ENCODE assay signal across 13 mouse cellular contexts in genomic region chr10:76440281-76440680, GRCm38 (mm10). TPM values are rescaled to one million over a fixed set of nuclear protein-coding genes. Genes with fewer than 3 reads are reported as not detected.
A peak's percentile ranks its signal among the peaks of the same experiment; 100 is the strongest.
DNase-seq lines count a peak whose midpoint lies in the region; ATAC-seq and TF ChIP-seq lines count a peak whose summit lies in the region.
"Had no signal": no experiment of that assay in that cellular context is flagged by ENCODE, and none has a peak within 500 bp of the region (broad histone marks: within the 10 kb centered on the region; RNA-seq: fewer than 3 reads in every experiment).

Gene AC141477.1 (minus strand): TSS chr10:76440444.

- H3K4me3 ChIP-seq in forebrain, embryonic 13.5 days = peak within 1 kb of the TSS; percentile 63; the same call in 1 of the 2 replicates
- H3K4me3 ChIP-seq in forebrain, embryonic 16.5 days (replicated peaks; ENCODE audit: low read length) = no peak within 1 kb of the TSS
- H3K4me3 ChIP-seq in lung, postnatal 0 days (ENCODE audit: low read depth, low read length) = no peak within 1 kb of the TSS
- peak within 1 kb of the TSS; percentile 94 for H3K4me3 ChIP-seq in embryonic facial prominence, embryonic 10.5 days
- no peak within 1 kb of the TSS for H3K4me3 ChIP-seq in liver, postnatal 0 days (ENCODE audit: low read depth, low read length)

- no peaks in the 10 kb centered on the region for H3K9me3 ChIP-seq in forebrain, embryonic 13.5 days (replicated peaks)
- H3K9me3 ChIP-seq in forebrain, embryonic 16.5 days (ENCODE audit: control insufficient read depth, low read length) = no peaks in the 10 kb centered on the region
- no peaks in the 10 kb centered on the region for H3K9me3 ChIP-seq in lung, postnatal 0 days (ENCODE audit: low read length)
- no peaks in the 10 kb centered on the region for H3K9me3 ChIP-seq in embryonic facial prominence, embryonic 10.5 days
- no peaks in the 10 kb centered on the region for H3K9me3 ChIP-seq in liver, postnatal 0 days (ENCODE audit: low read length)

- no peak for ATAC-seq in forebrain, embryonic 13.5 days
- no peak for ATAC-seq in forebrain, embryonic 16.5 days
- no peak for ATAC-seq in lung, postnatal 0 days
- ATAC-seq in liver, postnatal 0 days = no peak

- H3K4me1 ChIP-seq in forebrain, embryonic 13.5 days = peaks cover 19% of the 10 kb centered on the region
- peaks cover 15% of the 10 kb centered on the region for H3K4me1 ChIP-seq in forebrain, embryonic 16.5 days (replicated peaks; ENCODE audit: control insufficient read depth, insufficient read depth, low read length)
- peaks cover 14% of the 10 kb centered on the region; the same call in 1 of the 2 replicates for H3K4me1 ChIP-seq in lung, postnatal 0 days (ENCODE audit: insufficient read depth, low read depth, low read length)
- H3K4me1 ChIP-seq in embryonic facial prominence, embryonic 10.5 days = peaks cover 20% of the 10 kb centered on the region
- peaks cover 16% of the 10 kb centered on the region for H3K4me1 ChIP-seq in liver, postnatal 0 days (ENCODE audit: insufficient read depth)

- TF ChIP-seq EP300 in lung, postnatal 0 days (IDR thresholded peaks at IDR 0.05) = no peak
- no peak for TF ChIP-seq EP300 in liver, postnatal 0 days (IDR thresholded peaks at IDR 0.05; ENCODE audit: low read depth)

- H3K27me3 ChIP-seq in forebrain, embryonic 13.5 days = no peaks in the 10 kb centered on the region
- no peaks in the 10 kb centered on the region for H3K27me3 ChIP-seq in forebrain, embryonic 16.5 days (replicated peaks; ENCODE audit: control insufficient read depth, insufficient read depth, low read length)
- H3K27me3 ChIP-seq in lung, postnatal 0 days (replicated peaks; ENCODE audit: insufficient read depth, low read length) = no peaks in the 10 kb centered on the region
- no peaks in the 10 kb centered on the region for H3K27me3 ChIP-seq in embryonic facial prominence, embryonic 10.5 days (replicated peaks; ENCODE audit: low read depth, poor library complexity, severe bottlenecking)
- no peaks in the 10 kb centered on the region for H3K27me3 ChIP-seq in liver, postnatal 0 days (ENCODE audit: insufficient read depth, low read length)

- H3K27ac ChIP-seq in forebrain, embryonic 13.5 days = no peak within 1 kb of the TSS
- no peak within 1 kb of the TSS for H3K27ac ChIP-seq in forebrain, embryonic 16.5 days (ENCODE audit: low read length)
- H3K27ac ChIP-seq in lung, postnatal 0 days (ENCODE audit: low read length) = peak within 1 kb of the TSS; percentile 97
- no peak within 1 kb of the TSS for H3K27ac ChIP-seq in embryonic facial prominence, embryonic 10.5 days (replicated peaks)
- H3K27ac ChIP-seq in liver, postnatal 0 days (ENCODE audit: low read depth) = no peak within 1 kb of the TSS

- peaks cover 46% of the 10 kb centered on the region for H3K36me3 ChIP-seq in forebrain, embryonic 13.5 days (ENCODE audit: poor library complexity, severe bottlenecking)
- peaks cover 14% of the 10 kb centered on the region for H3K36me3 ChIP-seq in forebrain, embryonic 16.5 days (ENCODE audit: control insufficient read depth, insufficient read depth)
- H3K36me3 ChIP-seq in lung, postnatal 0 days (ENCODE audit: insufficient read depth, low read length) = peaks cover 13% of the 10 kb centered on the region
- H3K36me3 ChIP-seq in embryonic facial prominence, embryonic 10.5 days (replicated peaks) = peaks cover 58% of the 10 kb centered on the region
- H3K36me3 ChIP-seq in liver, postnatal 0 days (replicated peaks; ENCODE audit: insufficient read depth, low read length) = peaks cover 41% of the 10 kb centered on the region

- no peak within 1 kb of the TSS for H3K9ac ChIP-seq in forebrain, embryonic 13.5 days
- H3K9ac ChIP-seq in forebrain, embryonic 16.5 days (replicated peaks; ENCODE audit: low read depth, low read length) = no peak within 1 kb of the TSS
- H3K9ac ChIP-seq in lung, postnatal 0 days (replicated peaks; ENCODE audit: low read depth) = no peak within 1 kb of the TSS
- no peak within 1 kb of the TSS for H3K9ac ChIP-seq in liver, postnatal 0 days (replicated peaks)

- TF ChIP-seq CTCF in lung, postnatal 0 days (IDR thresholded peaks at IDR 0.05) = no peak
- no peak for TF ChIP-seq CTCF in liver, postnatal 0 days (IDR thresholded peaks at IDR 0.05; ENCODE audit: low read depth)

- DNase-seq in lung, postnatal 0 days (ENCODE audit: low spot score) = no peak
- DNase-seq in lung, postnatal 36 days = no peak
- DNase-seq in embryonic facial prominence, embryonic 10.5 days (ENCODE audit: low spot score) = no peak
- no peak for DNase-seq in liver, postnatal 0 days
- no peak for DNase-seq in urinary bladder, adult 2 months (ENCODE audit: low spot score)
- no peak for DNase-seq in embryo, embryonic 10.5 days (ENCODE audit: low spot score)
- DNase-seq: adrenal gland, postnatal 14 days; heart, postnatal 14 days; layer of hippocampus, adult 9-11 months had no signal

- peak within 1 kb of the TSS; percentile 78 for H3K4me2 ChIP-seq in forebrain, embryonic 13.5 days
- no peak within 1 kb of the TSS for H3K4me2 ChIP-seq in forebrain, embryonic 16.5 days (ENCODE audit: low read length)
- peak within 1 kb of the TSS; percentile 71; the same call in 1 of the 2 replicates for H3K4me2 ChIP-seq in lung, postnatal 0 days (replicated peaks; ENCODE audit: low read depth, low read length)
- peak within 1 kb of the TSS; percentile 84 for H3K4me2 ChIP-seq in liver, postnatal 0 days (ENCODE audit: low read depth, low read length)

- WGBS in forebrain, embryonic 13.5 days = 93% methylated on average over 17 of the region's 17 CpGs
- 96% methylated on average over 17 of the region's 17 CpGs for WGBS in forebrain, embryonic 16.5 days
- WGBS in lung, postnatal 0 days = 95% methylated on average over 17 of the region's 17 CpGs
- WGBS in embryonic facial prominence, embryonic 10.5 days = 95% methylated on average over 17 of the region's 17 CpGs
- WGBS in liver, postnatal 0 days (ENCODE audit: insufficient replicate concordance) = 90% methylated on average over 17 of the region's 17 CpGs

RNA-seq across cellular contexts. Expression of gene AC141477.1, which starts in this region (rescaled TPM):
- polyA plus RNA-seq in forebrain, embryonic 13.5 days (2015; fragmentation: Nextera tagmentation; extraction: Ambion mirVana) = 2.1 TPM in 1 of 2 replicates, not detected in the other
- polyA plus RNA-seq in forebrain, embryonic 16.5 days (2015; fragmentation: Nextera tagmentation; extraction: Ambion mirVana) = not detected in 2 replicates
- 1.4 TPM in 1 of 2 replicates, not detected in the other for polyA plus RNA-seq in lung, postnatal 0 days (2015; fragmentation: Nextera tagmentation; extraction: Ambion mirVana)
- polyA plus RNA-seq in embryonic facial prominence, embryonic 10.5 days (2016; fragmentation: Nextera tagmentation; extraction: Ambion mirVana) = 2.6 TPM in 1 of 2 replicates, not detected in the other
- 1.2 TPM in 1 of 2 replicates, not detected in the other for polyA plus RNA-seq in liver, postnatal 0 days (2015; fragmentation: Nextera tagmentation; extraction: Ambion mirVana)
- not detected in 2 replicates for polyA plus RNA-seq in urinary bladder, adult 2 months (2012; rRNA removed)
- polyA plus RNA-seq: C2C12; cortical plate, adult 2 months had no signal

Comparison
In these comparisons a context has a peak if more than half of its experiments do, and no peak if none do; other contexts are left out.
1. H3K4me3 ChIP-seq: peak in forebrain, embryonic 13.5 days (single experiment) and embryonic facial prominence, embryonic 10.5 days (single experiment); none in forebrain, embryonic 16.5 days (single experiment), lung, postnatal 0 days (single experiment) and liver, postnatal 0 days (single experiment).